Mouse (Mus musculus) hindbrain, postnatal 0 days (tissue): Measurements from ENCODE around the gene Rnf187. TPM values are rescaled to one million over a fixed set of nuclear protein-coding genes. Genes with fewer than 3 reads are reported as not detected.

Experiments used
- ATAC-seq: fragments of 200-750 bp; cut with Nextera tagmentation; 2 replicates; pipeline ENCODE4 v1.8.0; 2017; ENCODE audit warnings: mild to moderate bottlenecking, moderate TSS enrichment, moderate library complexity
- DNase-seq: peaks from one replicate; pipeline ENCODE4 v3.0.0-alpha.2; 2015; ENCODE audit warnings: low spot score
- H3K27ac ChIP-seq: fragments of 300-500 bp; sonication (generic); 2 replicates; pipeline ENCODE4 v1.5.1; 2014; ENCODE audit warnings: mild to moderate bottlenecking
- H3K27me3 ChIP-seq: fragments of 300-500 bp; sonication (generic); 2 replicates; pipeline ENCODE4 v1.6.1; 2014; ENCODE audit warnings: low read length, mixed read lengths; ENCODE audit not compliant: insufficient read depth
- H3K36me3 ChIP-seq: fragments of 300-500 bp; sonication (generic); 2 replicates; pipeline ENCODE4 v1.6.1; 2014; ENCODE audit warnings: low read length, mixed read lengths; ENCODE audit not compliant: insufficient read depth
- H3K4me1 ChIP-seq: fragments of 300-500 bp; sonication (generic); 2 replicates; pipeline ENCODE4 v1.6.1; 2014; ENCODE audit warnings: antibody characterized with exemption, low read length, mixed read lengths; ENCODE audit not compliant: insufficient read depth
- H3K4me2 ChIP-seq: fragments of 300-500 bp; sonication (generic); 2 replicates; pipeline ENCODE4 v1.6.1; 2014; ENCODE audit warnings: low read depth, mild to moderate bottlenecking, low read length, moderate library complexity, mixed read lengths
- H3K4me3 ChIP-seq: fragments of 300-500 bp; sonication (generic); 2 replicates; pipeline ENCODE4 v1.5.1; 2014; ENCODE audit warnings: low read length
- H3K9ac ChIP-seq: fragments of 300-500 bp; sonication (generic); replicated peaks from 2 replicates; pipeline ENCODE4 v1.6.1; 2014; ENCODE audit warnings: mild to moderate bottlenecking, low read length, moderate library complexity, mixed read lengths
- H3K9me3 ChIP-seq: fragments of 300-500 bp; sonication (generic); 2 replicates; pipeline ENCODE4 v1.6.1; 2016; ENCODE audit warnings: low read length, mixed read lengths
- CTCF ChIP-seq: IDR thresholded peaks from 2 replicates; pipeline ENCODE4 v1.5.1; 2016; ENCODE audit warnings: antibody characterized with exemption, control low read depth, low read depth
- whole genome bisulfite sequencing: fragments of 180-500 bp; shearing (Covaris S2); extraction: QIAGEN DNeasy Blood & Tissue Kit; methylation state at CpG from one replicate; pipeline ENCODE4 v1.1.7; 2014; 5-methylcytosine and 5-hydroxymethylcytosine counted together
- microRNA-seq, 2 experiments: library from miRNA; unstranded; fragments of <30 nt; microRNA quantifications; one replicate each; pipeline ENCODE4; 2016
- polyA plus RNA-seq: library from polyadenylated mRNA; unstranded; fragments of >200 nt; fragmentation: Nextera tagmentation; extraction: Ambion mirVana; gene quantifications from 2 replicates; pipeline ENCODE4 v1.2.1, GENCODE M21; 2015
- total RNA-seq: library from RNA; depleted of rRNA; stranded (reverse); fragments of >200 nt; gene quantifications from 2 replicates; pipeline ENCODE4 v1.2.3, GENCODE M21; 2014; rRNA removed

The Rnf187 gene
- total and polyA plus RNA-seq, 2 experiments from 2014 or later: 670 to 975 TPM

- Histone ChIP-seq H3K9me3 (no peaks in the 10 kb centered on the region), H3K9ac (no peak overlapping the region), H3K4me1 (no peaks in the 10 kb centered on the region), H3K36me3 (peaks cover 50% of the 10 kb centered on the region), H3K27me3 (no peaks in the 10 kb centered on the region), H3K27ac (no peak overlapping the region), H3K4me2 (no peak overlapping the region), H3K4me3 (no peak overlapping the region)
- TF ChIP-seq CTCF: no peak
- ATAC-seq (no peak), DNase-seq (no peak)
- 80% methylated on average over 6 of the region's 6 CpGs for WGBS
Observed at GRCm38 (mm10) chr11:58894456-58894855, 44.3 kb downstream of the Rnf187 start.

GRCm38 (mm10) chr11:58890511-58890910 lies 48.2 kb downstream of the Rnf187 start:
- Histone ChIP-seq H3K4me3 (no peak overlapping the region), H3K9ac (no peak overlapping the region), H3K27ac (no peak overlapping the region), H3K4me2 (no peak overlapping the region), H3K4me1 (no peaks in the 10 kb centered on the region), H3K27me3 (no peaks in the 10 kb centered on the region), H3K9me3 (no peaks in the 10 kb centered on the region), H3K36me3 (peaks cover 35% of the 10 kb centered on the region)
- WGBS: 93% methylated on average over 10 of the region's 10 CpGs
- no peak for TF ChIP-seq CTCF
- ATAC-seq (no peak), DNase-seq (no peak)

GRCm38 (mm10) chr11:58883756-58884155 lies 55.0 kb downstream of the Rnf187 start:
- no peak for ATAC-seq
- Histone ChIP-seq H3K27me3 (no peaks in the 10 kb centered on the region), H3K9ac (no peak overlapping the region), H3K4me2 (no peak overlapping the region), H3K4me3 (no peak overlapping the region), H3K4me1 (no peaks in the 10 kb centered on the region), H3K36me3 (peaks cover 30% of the 10 kb centered on the region; the same call in 1 of the 2 replicates), H3K9me3 (no peaks in the 10 kb centered on the region), H3K27ac (no peak overlapping the region)
- TF ChIP-seq CTCF: no peak
- 88% methylated on average over 8 of the region's 8 CpGs for WGBS
- no peak for DNase-seq

Small RNA genes within 50 kb of the gene (microRNA-seq; reads per million reads assigned to microRNA genes)
- gene Gm44313: 0 reads per million in 2 experiments

Other genes with a start within 250 kb of the Rnf187 start
- not detected in 2 replicates for gene Olfr319, start 239.8 kb downstream of the Rnf187 start, total RNA-seq
- not detected in 2 replicates for gene Olfr319, start 239.8 kb downstream of the Rnf187 start, polyA plus RNA-seq
- not detected in 2 replicates for gene Olfr318, start 214.9 kb downstream of the Rnf187 start, total RNA-seq
- gene Olfr318, start 214.9 kb downstream of the Rnf187 start, polyA plus RNA-seq: not detected in 2 replicates
- 1.7 and 2.3 TPM in 2 replicates for gene Olfr317, start 199.7 kb downstream of the Rnf187 start, total RNA-seq
- gene Olfr317, start 199.7 kb downstream of the Rnf187 start, polyA plus RNA-seq: 0.08 and 0.18 TPM in 2 replicates
- not detected in 2 replicates for gene Olfr316, start 186.2 kb downstream of the Rnf187 start, total RNA-seq
- not detected in 2 replicates for gene Olfr316, start 186.2 kb downstream of the Rnf187 start, polyA plus RNA-seq
- not detected in 2 replicates for gene Olfr315, start 165.7 kb downstream of the Rnf187 start, total RNA-seq
- gene Olfr315, start 165.7 kb downstream of the Rnf187 start, polyA plus RNA-seq: not detected in 2 replicates
- not detected in 2 replicates for gene Olfr314, start 156.0 kb downstream of the Rnf187 start, total RNA-seq
- not detected in 2 replicates for gene Olfr314, start 156.0 kb downstream of the Rnf187 start, polyA plus RNA-seq
- 4.7 and 5.9 TPM in 2 replicates for gene Fam183b, start 137.0 kb downstream of the Rnf187 start, total RNA-seq
- gene Fam183b, start 137.0 kb downstream of the Rnf187 start, polyA plus RNA-seq: 11.1 and 15.0 TPM in 2 replicates
- gene Olfr313, start 123.9 kb downstream of the Rnf187 start, total RNA-seq: not detected in 2 replicates
- not detected in 2 replicates for gene Olfr313, start 123.9 kb downstream of the Rnf187 start, polyA plus RNA-seq
- gene Olfr312, start 109.7 kb downstream of the Rnf187 start, total RNA-seq: not detected in 2 replicates
- not detected in 2 replicates for gene Olfr312, start 109.7 kb downstream of the Rnf187 start, polyA plus RNA-seq
- not detected in 2 replicates for gene Olfr311, start 99.7 kb downstream of the Rnf187 start, total RNA-seq
- not detected in 2 replicates for gene Olfr311, start 99.7 kb downstream of the Rnf187 start, polyA plus RNA-seq
- 13.3 and 16.4 TPM in 2 replicates for gene Gm12258, start 91.8 kb downstream of the Rnf187 start, total RNA-seq
- 7.9 and 9.9 TPM in 2 replicates for gene Gm12258, start 91.8 kb downstream of the Rnf187 start, polyA plus RNA-seq
- 6.9 and 8.7 TPM in 2 replicates for gene 2810021J22Rik, start 71.7 kb downstream of the Rnf187 start, total RNA-seq
- 5.4 and 7.7 TPM in 2 replicates for gene 2810021J22Rik, start 71.7 kb downstream of the Rnf187 start, polyA plus RNA-seq
- gene Zfp39, start 34.7 kb downstream of the Rnf187 start, total RNA-seq: 7.1 and 7.2 TPM in 2 replicates
- gene Zfp39, start 34.7 kb downstream of the Rnf187 start, polyA plus RNA-seq: 4.2 and 4.7 TPM in 2 replicates
- gene Btnl10, start 21.0 kb downstream of the Rnf187 start, total RNA-seq: not detected in 2 replicates
- 0.04 TPM in 1 of 2 replicates, not detected in the other for gene Btnl10, start 21.0 kb downstream of the Rnf187 start, polyA plus RNA-seq
- gene Hist3h2ba, start 10.0 kb upstream of the Rnf187 start, total RNA-seq: 625 and 1,276 TPM in 2 replicates
- gene Hist3h2ba, start 10.0 kb upstream of the Rnf187 start, polyA plus RNA-seq: 103 and 109 TPM in 2 replicates
- gene Hist3h2a, start 15.8 kb upstream of the Rnf187 start, total RNA-seq: 218 and 236 TPM in 2 replicates
- gene Hist3h2a, start 15.8 kb upstream of the Rnf187 start, polyA plus RNA-seq: 49.6 and 53.3 TPM in 2 replicates
- gene Trim17, start 15.8 kb upstream of the Rnf187 start, total RNA-seq: 2.8 and 4.3 TPM in 2 replicates
- 0.55 and 0.74 TPM in 2 replicates for gene Trim17, start 15.8 kb upstream of the Rnf187 start, polyA plus RNA-seq
- gene Trim11, start 39.2 kb upstream of the Rnf187 start, total RNA-seq: 31.7 and 31.8 TPM in 2 replicates
- 14.1 and 15.9 TPM in 2 replicates for gene Trim11, start 39.2 kb upstream of the Rnf187 start, polyA plus RNA-seq
- 2.3 and 2.8 TPM in 2 replicates for gene Obscn, start 197.5 kb upstream of the Rnf187 start, total RNA-seq
- 0.30 and 0.41 TPM in 2 replicates for gene Obscn, start 197.5 kb upstream of the Rnf187 start, polyA plus RNA-seq
- 13.3 and 14.8 TPM in 2 replicates for gene Iba57, start 224.8 kb upstream of the Rnf187 start, total RNA-seq
- 9.3 and 10.7 TPM in 2 replicates for gene Iba57, start 224.8 kb upstream of the Rnf187 start, polyA plus RNA-seq
- 2.3 and 3.2 TPM in 2 replicates for gene Gjc2, start 244.3 kb upstream of the Rnf187 start, total RNA-seq
- 0.38 and 0.76 TPM in 2 replicates for gene Gjc2, start 244.3 kb upstream of the Rnf187 start, polyA plus RNA-seq